In genomic region chr4:140103341-140104027, GRCm38 (mm10) we compare ENCODE assay signal across 9 mouse cellular contexts.
DNase-seq lines count a peak whose midpoint lies in the region; ATAC-seq lines count a peak whose summit lies in the region.
"Had no signal": no experiment of that assay in that cellular context is flagged by ENCODE, and none has a peak within 500 bp of the region (broad histone marks: within the 10 kb centered on the region; RNA-seq: fewer than 3 reads in every experiment).

No protein-coding gene starts in this region.

- H3K27me3 ChIP-seq in embryonic facial prominence, embryonic 14.5 days (replicated peaks; ENCODE audit: control insufficient read depth, insufficient read depth, low read length) = peaks cover 28% of the 10 kb centered on the region
- H3K27me3 ChIP-seq in limb, embryonic 10.5 days (ENCODE audit: low read depth, poor library complexity, severe bottlenecking) = peaks cover 63% of the 10 kb centered on the region
- H3K27me3 ChIP-seq in stomach, embryonic 14.5 days (ENCODE audit: control insufficient read depth, insufficient read depth, low read length) = peaks cover 5% of the 10 kb centered on the region; the same call in 1 of the 2 replicates

- intact Hi-C loops in left cerebral cortex, postnatal 4 days (cut with DNase I) = no loop called here

- WGBS in embryonic facial prominence, embryonic 14.5 days = 3% methylated on average over 23 of the region's 28 CpGs
- 1% methylated on average over 28 of the region's 28 CpGs for WGBS in limb, embryonic 10.5 days
- WGBS in stomach, embryonic 14.5 days = 3% methylated on average over 28 of the region's 28 CpGs

- H3K4me3 ChIP-seq in embryonic facial prominence, embryonic 14.5 days (ENCODE audit: low read depth, low read length) = no peak overlapping the region
- H3K4me3 ChIP-seq in limb, embryonic 10.5 days = peak overlapping the region; percentile 25
- H3K4me3 ChIP-seq in stomach, embryonic 14.5 days (ENCODE audit: low read depth, low read length) = peak overlapping the region; percentile 8; the same call in 1 of the 2 replicates

- no peak overlapping the region for H3K9ac ChIP-seq in embryonic facial prominence, embryonic 14.5 days (ENCODE audit: low read depth, low read length)
- H3K9ac ChIP-seq in stomach, embryonic 14.5 days (replicated peaks; ENCODE audit: low read depth, low read length) = no peak overlapping the region

- ATAC-seq in embryonic facial prominence, embryonic 14.5 days (ENCODE audit: low read depth) = no peak
- 0 out of 2 replicates have a peak, but pooled peaks have one; percentile 29 for ATAC-seq in stomach, embryonic 14.5 days (ENCODE audit: insufficient number of reproducible peaks, insufficient read depth, low FRiP score, low read depth)

- H3K36me3 ChIP-seq in embryonic facial prominence, embryonic 14.5 days (ENCODE audit: control insufficient read depth, insufficient read depth, low read length) = no peaks in the 10 kb centered on the region
- no peaks in the 10 kb centered on the region for H3K36me3 ChIP-seq in limb, embryonic 10.5 days
- H3K36me3 ChIP-seq in stomach, embryonic 14.5 days (ENCODE audit: control insufficient read depth, insufficient read depth, low read length) = no peaks in the 10 kb centered on the region

- H3K9me3 ChIP-seq in embryonic facial prominence, embryonic 14.5 days (ENCODE audit: control insufficient read depth, low read length) = no peaks in the 10 kb centered on the region
- no peaks in the 10 kb centered on the region for H3K9me3 ChIP-seq in limb, embryonic 10.5 days (replicated peaks)
- no peaks in the 10 kb centered on the region for H3K9me3 ChIP-seq in stomach, embryonic 14.5 days (ENCODE audit: control insufficient read depth, low read depth, low read length)

- H3K4me2 ChIP-seq in embryonic facial prominence, embryonic 14.5 days (ENCODE audit: low read depth, low read length) = peak overlapping the region; percentile 25; the same call in 1 of the 2 replicates
- H3K4me2 ChIP-seq in stomach, embryonic 14.5 days (replicated peaks; ENCODE audit: low read depth, low read length) = peak overlapping the region; percentile 35

- H3K4me1 ChIP-seq in embryonic facial prominence, embryonic 14.5 days (ENCODE audit: control insufficient read depth, insufficient read depth, low read length) = no peaks in the 10 kb centered on the region; the same call in 1 of the 2 replicates
- peaks cover 15% of the 10 kb centered on the region for H3K4me1 ChIP-seq in limb, embryonic 10.5 days
- H3K4me1 ChIP-seq in stomach, embryonic 14.5 days (ENCODE audit: control insufficient read depth, insufficient read depth, low read length) = peaks cover 9% of the 10 kb centered on the region; the same call in 1 of the 2 replicates

- DNase-seq in left cerebral cortex, postnatal 4 days = peak; percentile 49
- DNase-seq in left cerebral cortex, adult 11 months (ENCODE audit: low spot score) = no peak
- peak; percentile 68 for DNase-seq in embryonic facial prominence, embryonic 14.5 days (ENCODE audit: low spot score)
- no peak for DNase-seq in limb, embryonic 10.5 days (ENCODE audit: low spot score)
- DNase-seq in cerebellum, postnatal 4 days (ENCODE audit: low spot score in 2 of 2) = no peak
- no peak for DNase-seq in left cerebral cortex, adult 8-10 months (ENCODE audit: low spot score in 2 of 2)
- no peak for DNase-seq in Muller cell, postnatal 12 days (ENCODE audit: inconsistent ontology term)

- no peak overlapping the region for H3K27ac ChIP-seq in embryonic facial prominence, embryonic 14.5 days (replicated peaks; ENCODE audit: low read depth, low read length)
- H3K27ac ChIP-seq in limb, embryonic 10.5 days = no peak overlapping the region
- no peak overlapping the region for H3K27ac ChIP-seq in stomach, embryonic 14.5 days (ENCODE audit: low read length)
- H3K27ac ChIP-seq: macrophage had no signal

Comparison
In these comparisons a context has a peak if more than half of its experiments do, and no peak if none do; other contexts are left out.
1. DNase-seq: peak in left cerebral cortex, postnatal 4 days (single experiment) and embryonic facial prominence, embryonic 14.5 days (single experiment); none in left cerebral cortex, adult 11 months (single experiment), limb, embryonic 10.5 days (single experiment), cerebellum, postnatal 4 days (0 of 2), left cerebral cortex, adult 8-10 months (0 of 2) and Muller cell, postnatal 12 days (single experiment).